Mouse (Mus musculus): ENCODE measurements around the gene Sfxn2.

Sfxn2 gene

GRCm38 (mm10) chr19:46572951-46573937 lies at the start of gene Sfxn2, which contains the start of gene Arl3:
TSS of gene Sfxn2 (plus strand) at chr19:46573365.
TSS of gene Arl3 (minus strand) at chr19:46573198.
- in situ Hi-C loops (cut with MboI, MseI), result loop anchor here (5.0 kb wide), 1 partner anchor 41 kb away; no protein-coding TSS in a partner anchor

- in situ Hi-C loops (cut with MboI, MseI), result no loop called here
These were observed 49.5 kb upstream of the Sfxn2 start for GRCm38 (mm10) chr19:46523480-46524151.

GRCm38 (mm10) chr19:46524152-46524544 lies 49.0 kb upstream of the Sfxn2 start:
- in situ Hi-C loops (cut with MboI, MseI), result no loop called here

GRCm38 (mm10) chr19:46524601-46525321 lies 48.4 kb upstream of the Sfxn2 start:
- in situ Hi-C loops (cut with MboI, MseI), result no loop called here

GRCm38 (mm10) chr19:46525691-46526631 lies 47.2 kb upstream of the Sfxn2 start:
- in situ Hi-C loops (cut with MboI, MseI), result no loop called here

GRCm38 (mm10) chr19:46527632-46528528 lies 45.3 kb upstream of the Sfxn2 start:
- in situ Hi-C loops (cut with MboI, MseI), result no loop called here

- in situ Hi-C loops (cut with MboI, MseI), result no loop called here
These were observed 44.5 kb upstream of the Sfxn2 start for GRCm38 (mm10) chr19:46528529-46529213.

GRCm38 (mm10) chr19:46529601-46530448 lies 43.3 kb upstream of the Sfxn2 start:
- in situ Hi-C loops (cut with MboI, MseI), result loop anchor here (5.0 kb wide), 1 partner anchor 42 kb away; the partner anchor contains the start of genes Arl3 and Sfxn2

GRCm38 (mm10) chr19:46530449-46530990 lies 42.6 kb upstream of the Sfxn2 start:
- in situ Hi-C loops (cut with MboI, MseI), result loop anchor here (5.0 kb wide), 1 partner anchor 42 kb away; the partner anchor contains the start of genes Arl3 and Sfxn2

GRCm38 (mm10) chr19:46531071-46532030 lies 41.8 kb upstream of the Sfxn2 start:
- in situ Hi-C loops (cut with MboI, MseI), result loop anchor here (5.0 kb wide), 1 partner anchor 41 kb away; the partner anchor contains the start of genes Arl3 and Sfxn2

- in situ Hi-C loops (cut with MboI, MseI), result loop anchor here (5.0 kb wide), 1 partner anchor 40 kb away; the partner anchor contains the start of genes Arl3 and Sfxn2
These were observed 41.0 kb upstream of the Sfxn2 start for GRCm38 (mm10) chr19:46532031-46532688.

GRCm38 (mm10) chr19:46533066-46533465 lies 40.1 kb upstream of the Sfxn2 start:
- in situ Hi-C loops (cut with MboI, MseI), result loop anchor here (5.0 kb wide), 1 partner anchor 39 kb away; the partner anchor contains the start of genes Arl3 and Sfxn2

- in situ Hi-C loops (cut with MboI, MseI), result loop anchor here (5.0 kb wide), 1 partner anchor 39 kb away; the partner anchor contains the start of genes Arl3 and Sfxn2
These were observed 39.6 kb upstream of the Sfxn2 start for GRCm38 (mm10) chr19:46533525-46533924.

- in situ Hi-C loops (cut with MboI, MseI), result loop anchor here (5.0 kb wide), 1 partner anchor 38 kb away; the partner anchor contains the start of genes Arl3 and Sfxn2
These were observed 38.5 kb upstream of the Sfxn2 start for GRCm38 (mm10) chr19:46534542-46535098.

GRCm38 (mm10) chr19:46537357-46537756 lies 35.8 kb upstream of the Sfxn2 start:
- in situ Hi-C loops (cut with MboI, MseI), result no loop called here
